Mouse (Mus musculus): ENCODE measurements around the gene Grid2ip. TPM values are rescaled to one million over a fixed set of nuclear protein-coding genes. Genes with fewer than 3 reads are reported as not detected.
A peak's percentile ranks its signal among the peaks of the same experiment; 100 is the strongest.

Gene Grid2ip
- polyA plus RNA-seq, 1 experiment from 2014 or later = 0.36 TPM

- Histone ChIP-seq H3K4me1 (ENCODE audit: control insufficient read depth, insufficient read depth, low read length) (no peaks in the 10 kb centered on the region), H3K4me3 (ENCODE audit: low read depth, low read length) (peak overlapping the region; percentile 85), H3K9me3 (replicated peaks; ENCODE audit: control insufficient read depth, low read length) (no peaks in the 10 kb centered on the region), H3K9ac (replicated peaks; ENCODE audit: low read length) (peak overlapping the region; percentile 90), H3K27ac (replicated peaks; ENCODE audit: low read depth, low read length) (peak overlapping the region; percentile 65; the same call in 1 of the 2 replicates), H3K36me3 (replicated peaks; ENCODE audit: control insufficient read depth, insufficient read depth, low read depth, low read length) (peaks cover 4% of the 10 kb centered on the region; the same call in 1 of the 2 replicates), H3K4me2 (ENCODE audit: low read depth, low read length) (peak overlapping the region; percentile 76), H3K27me3 (ENCODE audit: control insufficient read depth, insufficient read depth, low read length) (no peaks in the 10 kb centered on the region)
- WGBS = 5% methylated on average over 34 of the region's 34 CpGs
- ATAC-seq (replicated peaks; ENCODE audit: insufficient number of reproducible peaks, low FRiP score, low TSS enrichment, low read depth) (peak; percentile 50), DNase-seq (ENCODE audit: low spot score) (peak; percentile 20)
These were observed 47.2 kb downstream of the Grid2ip start for GRCm38 (mm10) chr5:143404148-143404930.

- H3K9ac ChIP-seq (replicated peaks; ENCODE audit: low read length) = no peak overlapping the region
- no peak for ATAC-seq (replicated peaks; ENCODE audit: insufficient number of reproducible peaks, low FRiP score, low TSS enrichment, low read depth)
- H3K27me3 ChIP-seq (ENCODE audit: control insufficient read depth, insufficient read depth, low read length) = no peaks in the 10 kb centered on the region
- no peak overlapping the region for H3K27ac ChIP-seq (replicated peaks; ENCODE audit: low read depth, low read length)
- WGBS = 91% methylated on average over 9 of the region's 9 CpGs
- H3K4me1 ChIP-seq (ENCODE audit: control insufficient read depth, insufficient read depth, low read length) = no peaks in the 10 kb centered on the region
- no peak overlapping the region; the same call in 1 of the 2 replicates for H3K4me3 ChIP-seq (ENCODE audit: low read depth, low read length)
- no peak for DNase-seq (ENCODE audit: low spot score)
- no peak overlapping the region for H3K4me2 ChIP-seq (ENCODE audit: low read depth, low read length)
- peaks cover 4% of the 10 kb centered on the region; the same call in 1 of the 2 replicates for H3K36me3 ChIP-seq (replicated peaks; ENCODE audit: control insufficient read depth, insufficient read depth, low read depth, low read length)
- no peaks in the 10 kb centered on the region for H3K9me3 ChIP-seq (replicated peaks; ENCODE audit: control insufficient read depth, low read length)
These were observed 48.1 kb downstream of the Grid2ip start for GRCm38 (mm10) chr5:143405200-143405599.

- peaks cover 4% of the 10 kb centered on the region; the same call in 1 of the 2 replicates for H3K36me3 ChIP-seq (replicated peaks; ENCODE audit: control insufficient read depth, insufficient read depth, low read depth, low read length)
- H3K27me3 ChIP-seq (ENCODE audit: control insufficient read depth, insufficient read depth, low read length) = no peaks in the 10 kb centered on the region
- DNase-seq (ENCODE audit: low spot score) (no peak), ATAC-seq (replicated peaks; ENCODE audit: insufficient number of reproducible peaks, low FRiP score, low TSS enrichment, low read depth) (no peak)
- no peak overlapping the region for H3K9ac ChIP-seq (replicated peaks; ENCODE audit: low read length)
- H3K4me1 ChIP-seq (ENCODE audit: control insufficient read depth, insufficient read depth, low read length) = no peaks in the 10 kb centered on the region
- no peak overlapping the region for H3K4me3 ChIP-seq (ENCODE audit: low read depth, low read length)
- no peak overlapping the region for H3K27ac ChIP-seq (replicated peaks; ENCODE audit: low read depth, low read length)
- H3K4me2 ChIP-seq (ENCODE audit: low read depth, low read length) = no peak overlapping the region
- no peaks in the 10 kb centered on the region for H3K9me3 ChIP-seq (replicated peaks; ENCODE audit: control insufficient read depth, low read length)
- 92% methylated on average over 9 of the region's 9 CpGs for WGBS
These were observed 49.4 kb downstream of the Grid2ip start for GRCm38 (mm10) chr5:143406548-143406947.

GRCm38 (mm10) chr5:143409239-143409638, 52.1 kb downstream of the Grid2ip start:
- H3K36me3 ChIP-seq (replicated peaks; ENCODE audit: control insufficient read depth, insufficient read depth, low read depth, low read length) = peaks cover 6% of the 10 kb centered on the region; the same call in 1 of the 2 replicates
- DNase-seq (ENCODE audit: low spot score) = no peak

GRCm38 (mm10) chr5:143410841-143411395, 53.8 kb downstream of the Grid2ip start:
- Histone ChIP-seq H3K9me3 (replicated peaks; ENCODE audit: control insufficient read depth, low read length) (no peaks in the 10 kb centered on the region), H3K36me3 (replicated peaks; ENCODE audit: control insufficient read depth, insufficient read depth, low read depth, low read length) (peaks cover 6% of the 10 kb centered on the region; the same call in 1 of the 2 replicates), H3K9ac (replicated peaks; ENCODE audit: low read length) (no peak overlapping the region), H3K27ac (replicated peaks; ENCODE audit: low read depth, low read length) (no peak overlapping the region), H3K4me2 (ENCODE audit: low read depth, low read length) (no peak overlapping the region), H3K4me3 (ENCODE audit: low read depth, low read length) (no peak overlapping the region), H3K4me1 (ENCODE audit: control insufficient read depth, insufficient read depth, low read length) (no peaks in the 10 kb centered on the region), H3K27me3 (ENCODE audit: control insufficient read depth, insufficient read depth, low read length) (no peaks in the 10 kb centered on the region)
- DNase-seq (ENCODE audit: low spot score) (no peak), ATAC-seq (replicated peaks; ENCODE audit: insufficient number of reproducible peaks, low FRiP score, low TSS enrichment, low read depth) (no peak)
- WGBS = 87% methylated on average over 4 of the region's 4 CpGs

More at GRCm38 (mm10) chr5:143409239-143409638, 52.1 kb downstream of the Grid2ip start:
- Histone ChIP-seq H3K4me2 (ENCODE audit: low read depth, low read length) (no peak overlapping the region), H3K27ac (replicated peaks; ENCODE audit: low read depth, low read length) (no peak overlapping the region), H3K4me3 (ENCODE audit: low read depth, low read length) (no peak overlapping the region), H3K9ac (replicated peaks; ENCODE audit: low read length) (no peak overlapping the region), H3K9me3 (replicated peaks; ENCODE audit: control insufficient read depth, low read length) (no peaks in the 10 kb centered on the region), H3K27me3 (ENCODE audit: control insufficient read depth, insufficient read depth, low read length) (no peaks in the 10 kb centered on the region), H3K4me1 (ENCODE audit: control insufficient read depth, insufficient read depth, low read length) (no peaks in the 10 kb centered on the region)
- WGBS = 72% methylated on average over 3 of the region's 3 CpGs
- ATAC-seq (replicated peaks; ENCODE audit: insufficient number of reproducible peaks, low FRiP score, low TSS enrichment, low read depth) = no peak

- 81% methylated on average over 4 of the region's 4 CpGs for WGBS
These were observed 64.3 kb downstream of the Grid2ip start for GRCm38 (mm10) chr5:143421484-143421883.

GRCm38 (mm10) chr5:143422990-143423389, 65.9 kb downstream of the Grid2ip start:
- 80% methylated on average over 4 of the region's 4 CpGs for WGBS
- Histone ChIP-seq H3K27me3 (ENCODE audit: control insufficient read depth, insufficient read depth, low read length) (no peaks in the 10 kb centered on the region), H3K36me3 (replicated peaks; ENCODE audit: control insufficient read depth, insufficient read depth, low read depth, low read length) (peaks cover 8% of the 10 kb centered on the region; the same call in 1 of the 2 replicates), H3K4me1 (ENCODE audit: control insufficient read depth, insufficient read depth, low read length) (no peaks in the 10 kb centered on the region), H3K9me3 (replicated peaks; ENCODE audit: control insufficient read depth, low read length) (no peaks in the 10 kb centered on the region), H3K9ac (replicated peaks; ENCODE audit: low read length) (no peak overlapping the region), H3K4me2 (ENCODE audit: low read depth, low read length) (no peak overlapping the region), H3K27ac (replicated peaks; ENCODE audit: low read depth, low read length) (no peak overlapping the region), H3K4me3 (ENCODE audit: low read depth, low read length) (no peak overlapping the region)
- no peak for ATAC-seq (replicated peaks; ENCODE audit: insufficient number of reproducible peaks, low FRiP score, low TSS enrichment, low read depth)
- no peak for DNase-seq (ENCODE audit: low spot score)

More at GRCm38 (mm10) chr5:143421484-143421883, 64.3 kb downstream of the Grid2ip start:
- Histone ChIP-seq H3K9ac (replicated peaks; ENCODE audit: low read length) (no peak overlapping the region), H3K27ac (replicated peaks; ENCODE audit: low read depth, low read length) (no peak overlapping the region), H3K36me3 (replicated peaks; ENCODE audit: control insufficient read depth, insufficient read depth, low read depth, low read length) (peaks cover 15% of the 10 kb centered on the region), H3K4me1 (ENCODE audit: control insufficient read depth, insufficient read depth, low read length) (no peaks in the 10 kb centered on the region), H3K9me3 (replicated peaks; ENCODE audit: control insufficient read depth, low read length) (no peaks in the 10 kb centered on the region), H3K4me2 (ENCODE audit: low read depth, low read length) (no peak overlapping the region), H3K27me3 (ENCODE audit: control insufficient read depth, insufficient read depth, low read length) (no peaks in the 10 kb centered on the region), H3K4me3 (ENCODE audit: low read depth, low read length) (no peak overlapping the region)
- DNase-seq (ENCODE audit: low spot score) (no peak), ATAC-seq (replicated peaks; ENCODE audit: insufficient number of reproducible peaks, low FRiP score, low TSS enrichment, low read depth) (no peak)
